Mouse (Mus musculus) limb, embryonic 11.5 days (tissue): ENCODE results near the gene D11Wsu47e. TPM values are rescaled to one million over a fixed set of nuclear protein-coding genes. Genes with fewer than 3 reads are reported as not detected.
A peak's percentile ranks its signal among the peaks of the same experiment; 100 is the strongest.

Experiments
- ATAC-seq: fragments of 200-750 bp; cut with Nextera tagmentation; 2 replicates; pipeline ENCODE4 v1.8.0; 2017; ENCODE audit warnings: low read depth; ENCODE audit not compliant: insufficient number of reproducible peaks, low FRiP score, low TSS enrichment
- DNase-seq: peaks from one replicate; pipeline ENCODE4 v3.0.0-alpha.2; 2015; ENCODE audit warnings: low spot score
- H3K27ac ChIP-seq: fragments of 300-500 bp; sonication (generic); replicated peaks from 2 replicates; pipeline ENCODE4 v1.5.1; 2014; ENCODE audit warnings: low read depth, mild to moderate bottlenecking, low read length
- H3K27me3 ChIP-seq: fragments of 300-500 bp; sonication (generic); 2 replicates; pipeline ENCODE4 v1.6.1; 2014; ENCODE audit warnings: mild to moderate bottlenecking, low read length, mixed read lengths; ENCODE audit not compliant: control insufficient read depth, insufficient read depth
- H3K36me3 ChIP-seq: fragments of 300-500 bp; sonication (generic); 2 replicates; pipeline ENCODE4 v1.6.1; 2014; ENCODE audit warnings: mild to moderate bottlenecking, low read length, moderate library complexity, mixed read lengths; ENCODE audit not compliant: control insufficient read depth, insufficient read depth
- H3K4me1 ChIP-seq: fragments of 300-500 bp; sonication (generic); 2 replicates; pipeline ENCODE4 v1.6.1; 2014; ENCODE audit warnings: low read length, mixed read lengths; ENCODE audit not compliant: control insufficient read depth, insufficient read depth
- H3K4me2 ChIP-seq: fragments of 300-500 bp; sonication (generic); 2 replicates; pipeline ENCODE4 v1.6.1; 2014; ENCODE audit warnings: low read depth, mild to moderate bottlenecking, moderate library complexity; ENCODE audit not compliant: severe bottlenecking
- H3K4me3 ChIP-seq: fragments of 300-500 bp; sonication (generic); 2 replicates; pipeline ENCODE4 v1.5.1; 2014; ENCODE audit warnings: low read depth, low read length
- H3K9ac ChIP-seq: fragments of 300-500 bp; sonication (generic); 2 replicates; pipeline ENCODE4 v1.6.1; 2014; ENCODE audit warnings: mild to moderate bottlenecking, low read length
- H3K9me3 ChIP-seq: fragments of 300-500 bp; sonication (generic); 2 replicates; pipeline ENCODE4 v1.6.1; 2016; ENCODE audit warnings: low read length; ENCODE audit not compliant: control insufficient read depth
- whole genome bisulfite sequencing: fragments of 180-500 bp; shearing (Covaris S2); extraction: QIAGEN DNeasy Blood & Tissue Kit; methylation state at CpG from one replicate; pipeline ENCODE4 v1.1.7; 2014; 5-methylcytosine and 5-hydroxymethylcytosine counted together
- polyA plus RNA-seq: library from polyadenylated mRNA; unstranded; fragments of >200 nt; fragmentation: Nextera tagmentation; extraction: Ambion mirVana; gene quantifications from 2 replicates; pipeline ENCODE4 v1.2.1, GENCODE M21; 2014

The D11Wsu47e gene
- polyA plus RNA-seq, 1 experiment from 2014 or later: 24.0 TPM

- WGBS: 3% methylated on average over 38 of the region's 38 CpGs
- no peaks in the 10 kb centered on the region for H3K27me3 ChIP-seq
- no peaks in the 10 kb centered on the region for H3K9me3 ChIP-seq
- peak; percentile 67 for DNase-seq
- peak overlapping the region; percentile 74 for H3K4me2 ChIP-seq
- H3K4me3 ChIP-seq: peak overlapping the region; percentile 90
- peaks cover 8% of the 10 kb centered on the region for H3K4me1 ChIP-seq
- H3K9ac ChIP-seq: peak overlapping the region; percentile 89
- peaks cover 2% of the 10 kb centered on the region; the same call in 1 of the 2 replicates for H3K36me3 ChIP-seq
- peak; percentile 31; the same call in 1 of the 2 replicates for ATAC-seq
- peak overlapping the region; percentile 97 for H3K27ac ChIP-seq
Observed at GRCm38 (mm10) chr11:113682897-113683626, 1.1 kb upstream of the D11Wsu47e start.

- DNase-seq (no peak), ATAC-seq (no peak)
- Histone ChIP-seq H3K27ac (peak overlapping the region; percentile 97), H3K27me3 (no peaks in the 10 kb centered on the region), H3K4me3 (peak overlapping the region; percentile 90), H3K4me1 (peaks cover 8% of the 10 kb centered on the region), H3K9me3 (no peaks in the 10 kb centered on the region), H3K36me3 (peaks cover 3% of the 10 kb centered on the region), H3K9ac (peak overlapping the region; percentile 89), H3K4me2 (peak overlapping the region; percentile 74)
- WGBS: 0% methylated on average over 26 of the region's 38 CpGs
Observed at GRCm38 (mm10) chr11:113683627-113683956, 620 bp upstream of the D11Wsu47e start.

- DNase-seq: no peak
- Histone ChIP-seq H3K4me2 (peak overlapping the region; percentile 74), H3K9ac (peak overlapping the region; percentile 89), H3K27me3 (no peaks in the 10 kb centered on the region), H3K4me1 (peaks cover 8% of the 10 kb centered on the region), H3K36me3 (peaks cover 14% of the 10 kb centered on the region), H3K4me3 (peak overlapping the region; percentile 90), H3K27ac (peak overlapping the region; percentile 38; the same call in 1 of the 2 replicates), H3K9me3 (no peaks in the 10 kb centered on the region)
- ATAC-seq: no peak
- 44% methylated on average over 25 of the region's 25 CpGs for WGBS
Observed at GRCm38 (mm10) chr11:113684707-113685426, 655 bp downstream of the D11Wsu47e start.

- no peak overlapping the region for H3K9ac ChIP-seq
- 69% methylated on average over 2 of the region's 2 CpGs for WGBS
- no peak overlapping the region for H3K4me2 ChIP-seq
- ATAC-seq (no peak), DNase-seq (no peak)
- no peaks in the 10 kb centered on the region for H3K9me3 ChIP-seq
- H3K4me3 ChIP-seq: no peak overlapping the region
- H3K36me3 ChIP-seq: peaks cover 23% of the 10 kb centered on the region
- peaks cover 8% of the 10 kb centered on the region for H3K4me1 ChIP-seq
- H3K27me3 ChIP-seq: no peaks in the 10 kb centered on the region
- H3K27ac ChIP-seq: no peak overlapping the region
Observed at GRCm38 (mm10) chr11:113687031-113687430, 2.8 kb downstream of the D11Wsu47e start.

GRCm38 (mm10) chr11:113690506-113690905 lies 6.3 kb downstream of the D11Wsu47e start:
- H3K27me3 ChIP-seq: no peaks in the 10 kb centered on the region
- H3K36me3 ChIP-seq: peaks cover 36% of the 10 kb centered on the region
- H3K9ac ChIP-seq: no peak overlapping the region
- no peak overlapping the region for H3K27ac ChIP-seq
- H3K4me1 ChIP-seq: no peaks in the 10 kb centered on the region
- WGBS: 91% methylated on average over 12 of the region's 12 CpGs
- DNase-seq (no peak), ATAC-seq (no peak)
- no peak overlapping the region for H3K4me3 ChIP-seq
- H3K4me2 ChIP-seq: no peak overlapping the region
- no peaks in the 10 kb centered on the region for H3K9me3 ChIP-seq

- no peak overlapping the region for H3K9ac ChIP-seq
- 90% methylated on average over 5 of the region's 5 CpGs for WGBS
- ATAC-seq: no peak
- H3K9me3 ChIP-seq: no peaks in the 10 kb centered on the region
- H3K36me3 ChIP-seq: peaks cover 40% of the 10 kb centered on the region
- H3K4me2 ChIP-seq: no peak overlapping the region
- H3K27me3 ChIP-seq: no peaks in the 10 kb centered on the region
- H3K4me1 ChIP-seq: no peaks in the 10 kb centered on the region
- H3K27ac ChIP-seq: no peak overlapping the region
- no peak overlapping the region for H3K4me3 ChIP-seq
- DNase-seq: no peak
Observed at GRCm38 (mm10) chr11:113691318-113691717, 7.1 kb downstream of the D11Wsu47e start.

GRCm38 (mm10) chr11:113691851-113692250 lies 7.6 kb downstream of the D11Wsu47e start:
- Histone ChIP-seq H3K36me3 (peaks cover 40% of the 10 kb centered on the region), H3K9me3 (no peaks in the 10 kb centered on the region; the same call in 1 of the 2 replicates), H3K4me1 (no peaks in the 10 kb centered on the region), H3K4me3 (no peak overlapping the region), H3K27ac (no peak overlapping the region), H3K4me2 (no peak overlapping the region), H3K9ac (no peak overlapping the region), H3K27me3 (no peaks in the 10 kb centered on the region)
- no peak for DNase-seq
- no peak for ATAC-seq
- 73% methylated on average over 3 of the region's 3 CpGs for WGBS

- no peak for ATAC-seq
- no peak overlapping the region for H3K9ac ChIP-seq
- H3K4me3 ChIP-seq: no peak overlapping the region
- no peaks in the 10 kb centered on the region; the same call in 1 of the 2 replicates for H3K9me3 ChIP-seq
- 83% methylated on average over 5 of the region's 5 CpGs for WGBS
- no peak overlapping the region for H3K4me2 ChIP-seq
- no peak overlapping the region for H3K27ac ChIP-seq
- peaks cover 17% of the 10 kb centered on the region for H3K36me3 ChIP-seq
- H3K27me3 ChIP-seq: no peaks in the 10 kb centered on the region
- no peak for DNase-seq
- H3K4me1 ChIP-seq: no peaks in the 10 kb centered on the region
Observed at GRCm38 (mm10) chr11:113697571-113697970, 13.4 kb downstream of the D11Wsu47e start.
